Mouse (Mus musculus): ENCODE results near the gene Gdf15. TPM values are rescaled to one million over a fixed set of nuclear protein-coding genes. Genes with fewer than 3 reads are reported as not detected.

The Gdf15 gene
- polyA plus RNA-seq, 1 experiment from 2014 or later, result not detected

DNA sequence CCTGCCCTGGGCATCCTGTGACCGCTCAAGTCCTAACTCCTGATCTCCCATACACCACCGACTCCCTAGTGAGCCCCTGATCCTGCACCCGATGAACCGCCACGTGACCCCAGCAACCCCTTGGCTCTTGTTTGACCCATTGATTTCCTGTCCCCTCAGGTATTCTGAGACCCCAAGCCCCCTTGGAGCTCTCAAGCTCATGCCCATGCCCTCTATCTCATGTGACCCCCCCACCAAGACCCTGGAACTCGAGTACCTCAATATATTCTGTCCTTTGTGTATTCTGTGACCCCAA is 24.7 kb downstream of the Gdf15 start:
- peak overlapping the region; percentile 83 for H3K4me2 ChIP-seq (ENCODE audit: low read depth, low read length)
- 23% methylated on average over 6 of the region's 6 CpGs for WGBS
- no peaks in the 10 kb centered on the region for H3K27me3 ChIP-seq (ENCODE audit: control insufficient read depth, insufficient read depth, low read length)
- H3K9me3 ChIP-seq (replicated peaks; ENCODE audit: control insufficient read depth, low read length), result no peaks in the 10 kb centered on the region
- H3K4me1 ChIP-seq (ENCODE audit: control insufficient read depth, insufficient read depth, low read length), result peaks cover 11% of the 10 kb centered on the region; the same call in 1 of the 2 replicates
- H3K4me3 ChIP-seq (ENCODE audit: low read depth, low read length), result peak overlapping the region; percentile 82
- no peak for DNase-seq (ENCODE audit: low spot score)
- ATAC-seq (replicated peaks; ENCODE audit: insufficient number of reproducible peaks, low FRiP score, low TSS enrichment, low read depth), result no peak
- H3K9ac ChIP-seq (replicated peaks; ENCODE audit: low read length), result peak overlapping the region; percentile 80
- peak overlapping the region; percentile 98; the same call in 1 of the 2 replicates for H3K27ac ChIP-seq (replicated peaks; ENCODE audit: low read depth, low read length)
- H3K36me3 ChIP-seq (replicated peaks; ENCODE audit: control insufficient read depth, insufficient read depth, low read depth, low read length), result no peaks in the 10 kb centered on the region; the same call in 1 of the 2 replicates

DNA sequence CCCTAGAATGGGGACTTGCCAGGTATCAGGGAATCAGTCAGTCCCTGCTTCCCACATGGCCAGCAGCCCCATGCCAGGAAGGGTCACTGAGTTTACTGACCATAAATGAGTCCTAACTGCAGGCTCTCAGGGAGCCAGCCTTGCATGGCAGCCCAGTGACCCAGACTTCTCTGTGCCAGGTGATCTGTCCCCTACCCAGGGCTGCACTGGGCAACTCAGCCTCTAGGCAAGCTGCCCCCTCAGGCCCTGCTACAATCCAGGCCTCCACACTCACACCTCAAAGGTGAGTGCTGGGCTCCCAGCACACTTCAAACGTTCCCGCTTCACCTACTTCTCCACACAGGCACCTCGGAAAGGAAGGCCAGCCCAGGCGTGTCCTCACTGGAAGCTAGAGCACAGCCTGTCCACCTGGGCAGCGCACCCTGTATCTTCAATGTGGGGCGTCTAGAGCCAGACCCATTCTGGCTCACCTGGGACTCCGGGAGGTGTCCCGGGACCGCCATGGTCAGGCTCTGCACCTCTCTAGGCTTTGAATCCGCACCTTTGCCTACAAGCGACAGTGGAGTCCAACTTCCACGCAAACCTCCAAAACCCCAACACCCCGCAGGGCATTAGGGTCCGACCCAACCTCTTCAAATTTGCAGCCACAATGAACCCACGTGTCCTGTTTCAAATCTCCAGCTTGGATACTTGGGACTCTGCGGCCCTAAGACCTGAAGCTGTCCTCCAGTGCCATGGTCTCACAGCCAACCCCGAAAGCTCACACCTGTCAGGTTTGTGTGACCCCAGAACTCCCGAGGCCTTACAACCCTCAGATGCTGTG is 25.3 kb downstream of the Gdf15 start:
- Histone ChIP-seq H3K4me3 (ENCODE audit: low read depth, low read length) (peak overlapping the region; percentile 82), H3K27me3 (ENCODE audit: control insufficient read depth, insufficient read depth, low read length) (no peaks in the 10 kb centered on the region), H3K9ac (replicated peaks; ENCODE audit: low read length) (peak overlapping the region; percentile 80), H3K36me3 (replicated peaks; ENCODE audit: control insufficient read depth, insufficient read depth, low read depth, low read length) (peaks cover 3% of the 10 kb centered on the region), H3K4me2 (ENCODE audit: low read depth, low read length) (peak overlapping the region; percentile 83), H3K27ac (replicated peaks; ENCODE audit: low read depth, low read length) (no peak overlapping the region), H3K4me1 (ENCODE audit: control insufficient read depth, insufficient read depth, low read length) (peaks cover 11% of the 10 kb centered on the region; the same call in 1 of the 2 replicates), H3K9me3 (replicated peaks; ENCODE audit: control insufficient read depth, low read length) (no peaks in the 10 kb centered on the region)
- ATAC-seq (replicated peaks; ENCODE audit: insufficient number of reproducible peaks, low FRiP score, low TSS enrichment, low read depth), result no peak
- 58% methylated on average over 18 of the region's 18 CpGs for WGBS
- DNase-seq (ENCODE audit: low spot score), result no peak

GRCm38 (mm10) chr8:70605871-70606779 is 26.1 kb downstream of the Gdf15 start:
- no peaks in the 10 kb centered on the region for H3K9me3 ChIP-seq (replicated peaks; ENCODE audit: control insufficient read depth, low read length)
- no peak for DNase-seq (ENCODE audit: low spot score)
- H3K36me3 ChIP-seq (replicated peaks; ENCODE audit: control insufficient read depth, insufficient read depth, low read depth, low read length), result peaks cover 4% of the 10 kb centered on the region
- no peak overlapping the region for H3K27ac ChIP-seq (replicated peaks; ENCODE audit: low read depth, low read length)
- no peak overlapping the region for H3K9ac ChIP-seq (replicated peaks; ENCODE audit: low read length)
- H3K4me1 ChIP-seq (ENCODE audit: control insufficient read depth, insufficient read depth, low read length), result peaks cover 11% of the 10 kb centered on the region; the same call in 1 of the 2 replicates
- 86% methylated on average over 9 of the region's 9 CpGs for WGBS
- H3K4me2 ChIP-seq (ENCODE audit: low read depth, low read length), result no peak overlapping the region
- H3K4me3 ChIP-seq (ENCODE audit: low read depth, low read length), result no peak overlapping the region
- no peak for ATAC-seq (replicated peaks; ENCODE audit: insufficient number of reproducible peaks, low FRiP score, low TSS enrichment, low read depth)
- H3K27me3 ChIP-seq (ENCODE audit: control insufficient read depth, insufficient read depth, low read length), result no peaks in the 10 kb centered on the region

GRCm38 (mm10) chr8:70604558-70604957 is 27.7 kb downstream of the Gdf15 start:
- H3K4me2 ChIP-seq (ENCODE audit: low read depth, low read length), result no peak overlapping the region
- no peak overlapping the region for H3K4me3 ChIP-seq (ENCODE audit: low read depth, low read length)
- no peaks in the 10 kb centered on the region for H3K27me3 ChIP-seq (ENCODE audit: control insufficient read depth, insufficient read depth, low read length)
- H3K36me3 ChIP-seq (replicated peaks; ENCODE audit: control insufficient read depth, insufficient read depth, low read depth, low read length), result peaks cover 4% of the 10 kb centered on the region
- 89% methylated on average over 7 of the region's 7 CpGs for WGBS
- DNase-seq (ENCODE audit: low spot score), result no peak
- H3K27ac ChIP-seq (replicated peaks; ENCODE audit: low read depth, low read length), result no peak overlapping the region
- no peaks in the 10 kb centered on the region for H3K9me3 ChIP-seq (replicated peaks; ENCODE audit: control insufficient read depth, low read length)
- ATAC-seq (replicated peaks; ENCODE audit: insufficient number of reproducible peaks, low FRiP score, low TSS enrichment, low read depth), result no peak
- peaks cover 17% of the 10 kb centered on the region for H3K4me1 ChIP-seq (ENCODE audit: control insufficient read depth, insufficient read depth, low read length)
- H3K9ac ChIP-seq (replicated peaks; ENCODE audit: low read length), result no peak overlapping the region

DNA sequence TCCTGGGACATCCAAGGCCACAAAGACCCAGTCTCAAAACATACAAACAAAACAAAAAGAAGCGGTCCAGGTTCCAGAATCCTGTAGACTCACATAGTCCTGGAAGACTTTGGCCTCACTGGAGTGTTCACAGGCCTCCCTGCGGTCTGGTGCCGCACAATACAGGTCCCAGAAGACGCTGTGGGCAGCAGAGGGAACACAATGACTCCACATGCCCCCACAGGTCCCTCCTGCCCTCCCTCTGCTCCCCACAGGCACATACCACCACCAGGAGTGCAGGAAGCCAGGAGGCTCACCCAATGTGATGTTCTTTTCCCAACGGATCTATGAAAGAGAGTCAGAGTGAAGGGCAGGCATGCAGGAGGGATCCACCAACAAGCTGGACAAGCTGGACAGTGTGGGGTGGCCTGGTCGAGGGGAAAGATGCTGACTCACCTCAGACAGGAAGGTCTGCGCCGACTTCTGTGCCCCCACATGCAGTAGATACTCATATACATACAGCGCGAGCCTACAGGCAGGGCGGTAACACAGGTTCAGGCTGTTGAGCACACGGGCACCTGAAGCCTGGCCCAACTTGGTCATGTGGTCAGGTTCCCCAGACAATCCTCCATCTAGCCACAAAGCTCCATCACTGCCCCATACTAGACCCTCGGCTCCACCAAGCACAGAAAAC is 30.0 kb downstream of the Gdf15 start:
- ATAC-seq (replicated peaks; ENCODE audit: insufficient number of reproducible peaks, low FRiP score, low TSS enrichment, low read depth) (no peak), DNase-seq (ENCODE audit: low spot score) (no peak)
- H3K9ac ChIP-seq (replicated peaks; ENCODE audit: low read length), result no peak overlapping the region
- no peak overlapping the region for H3K4me3 ChIP-seq (ENCODE audit: low read depth, low read length)
- WGBS, result 92% methylated on average over 13 of the region's 13 CpGs
- H3K27ac ChIP-seq (replicated peaks; ENCODE audit: low read depth, low read length), result no peak overlapping the region
- H3K4me2 ChIP-seq (ENCODE audit: low read depth, low read length), result no peak overlapping the region
- no peaks in the 10 kb centered on the region for H3K27me3 ChIP-seq (ENCODE audit: control insufficient read depth, insufficient read depth, low read length)
- no peaks in the 10 kb centered on the region for H3K9me3 ChIP-seq (replicated peaks; ENCODE audit: control insufficient read depth, low read length)
- H3K4me1 ChIP-seq (ENCODE audit: control insufficient read depth, insufficient read depth, low read length), result peaks cover 21% of the 10 kb centered on the region
- H3K36me3 ChIP-seq (replicated peaks; ENCODE audit: control insufficient read depth, insufficient read depth, low read depth, low read length), result peaks cover 4% of the 10 kb centered on the region

GRCm38 (mm10) chr8:70601271-70601649 is 31.0 kb downstream of the Gdf15 start:
- WGBS, result under 1% methylated on average over 26 of the region's 26 CpGs
- DNase-seq (ENCODE audit: low spot score) (peak; percentile 96), ATAC-seq (replicated peaks; ENCODE audit: insufficient number of reproducible peaks, low FRiP score, low TSS enrichment, low read depth) (peak; percentile 21)
- H3K36me3 ChIP-seq (replicated peaks; ENCODE audit: control insufficient read depth, insufficient read depth, low read depth, low read length), result peaks cover 4% of the 10 kb centered on the region
- peak overlapping the region; percentile 54 for H3K4me2 ChIP-seq (ENCODE audit: low read depth, low read length)
- H3K9ac ChIP-seq (replicated peaks; ENCODE audit: low read length), result 0 out of 2 replicates have a peak overlapping the region, but pooled peaks have one; percentile 46
- no peaks in the 10 kb centered on the region for H3K27me3 ChIP-seq (ENCODE audit: control insufficient read depth, insufficient read depth, low read length)
- peak overlapping the region; percentile 12; the same call in 1 of the 2 replicates for H3K4me3 ChIP-seq (ENCODE audit: low read depth, low read length)
- peaks cover 16% of the 10 kb centered on the region for H3K4me1 ChIP-seq (ENCODE audit: control insufficient read depth, insufficient read depth, low read length)
- peak overlapping the region; percentile 65 for H3K27ac ChIP-seq (replicated peaks; ENCODE audit: low read depth, low read length)
- H3K9me3 ChIP-seq (replicated peaks; ENCODE audit: control insufficient read depth, low read length), result no peaks in the 10 kb centered on the region

DNA sequence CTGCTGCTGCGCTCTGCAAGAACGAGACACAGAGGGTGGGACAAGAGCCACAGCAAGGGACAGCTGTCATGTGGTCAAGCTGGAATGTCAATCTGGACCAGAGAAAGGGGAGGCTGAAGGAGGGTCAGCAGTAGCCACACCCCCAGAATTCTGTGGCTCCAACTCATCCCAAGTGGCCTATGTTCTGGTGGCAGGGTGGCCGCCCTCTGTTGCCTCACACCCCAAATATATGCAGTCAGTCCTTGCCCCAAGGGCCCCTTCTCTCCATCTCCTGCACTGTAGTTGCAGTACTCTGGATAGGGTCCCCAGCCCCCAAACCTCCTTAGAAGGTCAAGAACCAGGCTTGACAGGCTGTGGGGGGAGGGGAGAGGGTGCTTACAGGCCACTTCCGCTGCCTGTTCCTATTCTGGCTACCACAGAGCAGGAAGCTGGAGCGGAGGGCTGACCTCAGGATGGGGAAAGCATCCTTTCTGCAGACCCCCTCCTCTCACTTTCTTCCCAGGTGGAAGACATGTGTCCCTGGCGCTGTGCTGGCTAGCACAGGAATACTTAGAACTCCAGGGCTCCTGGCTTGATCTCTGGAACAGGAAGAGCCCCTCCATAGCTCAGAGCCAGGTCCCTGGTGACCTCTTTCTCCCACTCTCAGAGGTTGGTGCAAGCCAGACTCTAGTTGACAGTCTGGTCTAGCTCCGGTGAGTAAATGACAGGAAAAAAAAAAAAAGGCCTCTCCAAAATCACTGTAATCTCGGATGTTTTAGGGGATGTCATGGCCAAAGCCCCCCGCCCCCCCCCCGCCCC is 31.6 kb downstream of the Gdf15 start:
- Histone ChIP-seq H3K36me3 (replicated peaks; ENCODE audit: control insufficient read depth, insufficient read depth, low read depth, low read length) (peaks cover 4% of the 10 kb centered on the region), H3K4me1 (ENCODE audit: control insufficient read depth, insufficient read depth, low read length) (peaks cover 16% of the 10 kb centered on the region), H3K9ac (replicated peaks; ENCODE audit: low read length) (peak overlapping the region; percentile 46; the same call in 1 of the 2 replicates), H3K4me3 (ENCODE audit: low read depth, low read length) (peak overlapping the region; percentile 12; the same call in 1 of the 2 replicates), H3K4me2 (ENCODE audit: low read depth, low read length) (peak overlapping the region; percentile 54), H3K27me3 (ENCODE audit: control insufficient read depth, insufficient read depth, low read length) (no peaks in the 10 kb centered on the region), H3K9me3 (replicated peaks; ENCODE audit: control insufficient read depth, low read length) (no peaks in the 10 kb centered on the region), H3K27ac (replicated peaks; ENCODE audit: low read depth, low read length) (peak overlapping the region; percentile 65)
- DNase-seq (ENCODE audit: low spot score) (peak; percentile 51), ATAC-seq (replicated peaks; ENCODE audit: insufficient number of reproducible peaks, low FRiP score, low TSS enrichment, low read depth) (no peak)
- 20% methylated on average over 9 of the region's 10 CpGs for WGBS
